Mouse (Mus musculus): Measurements from ENCODE around the gene Uncx.
"Not testable (repeated sequence)": the region's sequence is repeated elsewhere in the genome, so short reads cannot be mapped to it uniquely, and the experiment has no call there.

Uncx gene

GRCm38 (mm10) chr5:139561363-139562001, 18.2 kb downstream of the Uncx start:
- DNase-seq (ENCODE audit: low spot score), result no peak

- no peak for DNase-seq (ENCODE audit: low spot score)
These were observed 21.4 kb downstream of the Uncx start for GRCm38 (mm10) chr5:139564663-139565062.

GRCm38 (mm10) chr5:139565462-139565861, 22.2 kb downstream of the Uncx start:
- no peak for DNase-seq (ENCODE audit: low spot score)

GRCm38 (mm10) chr5:139566640-139567399, 23.5 kb downstream of the Uncx start:
- no peak for DNase-seq (ENCODE audit: low spot score)

GRCm38 (mm10) chr5:139568079-139568478, 24.8 kb downstream of the Uncx start:
- DNase-seq (ENCODE audit: low spot score), result no peak

- DNase-seq (ENCODE audit: low spot score), result no peak
These were observed 29.2 kb downstream of the Uncx start for GRCm38 (mm10) chr5:139572526-139572925.

- no peak for DNase-seq (ENCODE audit: low spot score)
These were observed 30.5 kb downstream of the Uncx start for GRCm38 (mm10) chr5:139573606-139574311.

- DNase-seq (ENCODE audit: low spot score), result no peak
These were observed 31.8 kb downstream of the Uncx start for GRCm38 (mm10) chr5:139575054-139575453.

GRCm38 (mm10) chr5:139580171-139580743, 37.0 kb downstream of the Uncx start:
- no peak for DNase-seq (ENCODE audit: low spot score)

GRCm38 (mm10) chr5:139581308-139581868, 38.1 kb downstream of the Uncx start:
- peak; percentile 50 for DNase-seq (ENCODE audit: low spot score)

GRCm38 (mm10) chr5:139584971-139585747, 41.9 kb downstream of the Uncx start:
- DNase-seq (ENCODE audit: low spot score), result peak; percentile 91

GRCm38 (mm10) chr5:139585748-139586060, 42.4 kb downstream of the Uncx start:
- DNase-seq (ENCODE audit: low spot score), result peak; percentile 35

- not testable (repeated sequence) for DNase-seq (ENCODE audit: low spot score)
These were observed 44.2 kb downstream of the Uncx start for GRCm38 (mm10) chr5:139587459-139587858.

- not testable (repeated sequence) for DNase-seq (ENCODE audit: low spot score)
These were observed 47.5 kb downstream of the Uncx start for GRCm38 (mm10) chr5:139590682-139591360.

GRCm38 (mm10) chr5:139592011-139592410, 48.7 kb downstream of the Uncx start:
- DNase-seq (ENCODE audit: low spot score), result no peak

- no peak for DNase-seq (ENCODE audit: low spot score)
These were observed 49.6 kb downstream of the Uncx start for GRCm38 (mm10) chr5:139592850-139593249.

GRCm38 (mm10) chr5:139593746-139594145, 50.5 kb downstream of the Uncx start:
- DNase-seq (ENCODE audit: low spot score), result no peak

GRCm38 (mm10) chr5:139595001-139595400, 51.7 kb downstream of the Uncx start:
- no peak for DNase-seq (ENCODE audit: low spot score)

Measured in retina, embryonic 14.5 days (tissue).